Mouse (Mus musculus) naive thymus-derived CD4-positive, alpha-beta T cell, adult 2 months (primary cell): ENCODE measurements at regions not wholly inside any gene's neighbourhood (a gene's known extent, or its start where the extent isn't known, plus 50 kb on each side); places are given as distances from the start of the nearest gene placed in this dataset.
"Not testable (repeated sequence)": the region's sequence is repeated elsewhere in the genome, so short reads cannot be mapped to it uniquely, and the experiment has no call there.

Experiments used
- DNase-seq: peaks from one replicate; pipeline ENCODE4 v3.0.0-alpha.2; 2011; ENCODE audit warnings: low read depth

- peak; percentile 83 for DNase-seq
Measured at GRCm38 (mm10) chr2:117450172-117450865, 107.5 kb upstream of the Rasgrp1 start.

GRCm38 (mm10) chr2:117451818-117452217 lies 109.0 kb upstream of the Rasgrp1 start:
- no peak for DNase-seq

- no peak for DNase-seq
Measured at GRCm38 (mm10) chr2:117455021-117455739, 112.4 kb upstream of the Rasgrp1 start.

- no peak for DNase-seq
Measured at GRCm38 (mm10) chr2:117455740-117456455, 113.1 kb upstream of the Rasgrp1 start.

GRCm38 (mm10) chr2:117456456-117457020 lies 113.7 kb upstream of the Rasgrp1 start:
- DNase-seq: no peak

GRCm38 (mm10) chr2:117461541-117462290 lies 118.9 kb upstream of the Rasgrp1 start:
- DNase-seq: no peak

- no peak for DNase-seq
Measured at GRCm38 (mm10) chr2:117474885-117475542, 132.2 kb upstream of the Rasgrp1 start.

GRCm38 (mm10) chr2:117475561-117475960 lies 132.8 kb upstream of the Rasgrp1 start:
- peak; percentile 5 for DNase-seq

GRCm38 (mm10) chr2:117477503-117477902 lies 134.7 kb upstream of the Rasgrp1 start:
- not testable (repeated sequence) for DNase-seq

- DNase-seq: not testable (repeated sequence)
Measured at GRCm38 (mm10) chr2:117479244-117480009, 136.6 kb upstream of the Rasgrp1 start.

GRCm38 (mm10) chr2:117486447-117486846 lies 143.6 kb upstream of the Rasgrp1 start:
- DNase-seq: no peak

GRCm38 (mm10) chr2:117498565-117498964 lies 155.8 kb upstream of the Rasgrp1 start:
- no peak for DNase-seq

- DNase-seq: no peak
Measured at GRCm38 (mm10) chr2:117502611-117503010, 159.8 kb upstream of the Rasgrp1 start.

- DNase-seq: no peak
Measured at GRCm38 (mm10) chr2:117511737-117512136, 168.9 kb upstream of the Rasgrp1 start.

- no peak for DNase-seq
Measured at GRCm38 (mm10) chr2:117512551-117512950, 169.8 kb upstream of the Rasgrp1 start.

- DNase-seq: no peak
Measured at GRCm38 (mm10) chr2:117524437-117524836, 181.6 kb upstream of the Rasgrp1 start.

- DNase-seq: no peak
Measured at GRCm38 (mm10) chr2:117538865-117539264, 196.1 kb upstream of the Rasgrp1 start.

GRCm38 (mm10) chr2:117539285-117539684 lies 196.5 kb upstream of the Rasgrp1 start:
- no peak for DNase-seq

GRCm38 (mm10) chr2:117541471-117541870 lies 198.7 kb upstream of the Rasgrp1 start:
- peak; percentile 35 for DNase-seq

GRCm38 (mm10) chr2:117542298-117542697 lies 199.5 kb upstream of the Rasgrp1 start:
- no peak for DNase-seq
